Comparison of ENCODE assay signal across 9 mouse cellular contexts in genomic region chr6:45323505-45323904, GRCm38 (mm10).
A peak's percentile ranks its signal among the peaks of the same experiment; 100 is the strongest.
DNase-seq lines count a peak whose midpoint lies in the region; ATAC-seq and TF ChIP-seq lines count a peak whose summit lies in the region.
"Had no signal": no experiment of that assay in that cellular context is flagged by ENCODE, and none has a peak within 500 bp of the region (broad histone marks: within the 10 kb centered on the region; RNA-seq: fewer than 3 reads in every experiment).

No protein-coding gene starts in this region.

- peak; percentile 20 for DNase-seq in cerebellum, adult 11 months
- DNase-seq in layer of hippocampus, adult 11-12 months (ENCODE audit: low spot score) = peak; percentile 42
- DNase-seq in layer of hippocampus, adult 9-11 months = no peak
- peak; percentile 36 for DNase-seq in hindbrain, postnatal 0 days (ENCODE audit: low spot score)
- DNase-seq in lung, postnatal 0 days (ENCODE audit: low spot score) = peak; percentile 8
- peak; percentile 25 for DNase-seq in thymus, postnatal 0 days (ENCODE audit: low spot score)
- DNase-seq: liver, embryonic 13.5 days had no signal

- TF ChIP-seq POLR2A in bone marrow, adult 2 months (IDR thresholded peaks at IDR 0.05; ENCODE audit: borderline replicate concordance, control insufficient read depth, low read depth, low read length) = no peak

- H3K4me1 ChIP-seq in bone marrow, adult 2 months (ENCODE audit: control insufficient read depth, insufficient read depth, low read length) = no peaks in the 10 kb centered on the region
- no peaks in the 10 kb centered on the region for H3K4me1 ChIP-seq in hindbrain, postnatal 0 days (ENCODE audit: insufficient read depth, low read length)
- no peaks in the 10 kb centered on the region for H3K4me1 ChIP-seq in lung, postnatal 0 days (ENCODE audit: insufficient read depth, low read depth, low read length)
- H3K4me1 ChIP-seq: liver, embryonic 13.5 days had no signal

- H3K9ac ChIP-seq in hindbrain, postnatal 0 days (replicated peaks; ENCODE audit: low read length) = no peak overlapping the region
- no peak overlapping the region for H3K9ac ChIP-seq in lung, postnatal 0 days (replicated peaks; ENCODE audit: low read depth)
- H3K9ac ChIP-seq: liver, embryonic 13.5 days had no signal

- no peak for ATAC-seq in cerebellum, adult (ENCODE audit: insufficient number of reproducible peaks, low FRiP score, low TSS enrichment)
- ATAC-seq in hindbrain, postnatal 0 days = no peak
- no peak for ATAC-seq in lung, postnatal 0 days

- H3K4me2 ChIP-seq in hindbrain, postnatal 0 days (ENCODE audit: low read depth, low read length) = no peak overlapping the region
- H3K4me2 ChIP-seq in lung, postnatal 0 days (replicated peaks; ENCODE audit: low read depth, low read length) = no peak overlapping the region
- H3K4me2 ChIP-seq: liver, embryonic 13.5 days had no signal

- no peaks in the 10 kb centered on the region for H3K27me3 ChIP-seq in hindbrain, postnatal 0 days (ENCODE audit: insufficient read depth, low read length)
- H3K27me3 ChIP-seq in lung, postnatal 0 days (replicated peaks; ENCODE audit: insufficient read depth, low read length) = no peaks in the 10 kb centered on the region
- H3K27me3 ChIP-seq: liver, embryonic 13.5 days had no signal

- no peaks in the 10 kb centered on the region for H3K9me3 ChIP-seq in hindbrain, postnatal 0 days (ENCODE audit: low read length)
- H3K9me3 ChIP-seq in lung, postnatal 0 days (ENCODE audit: low read length) = no peaks in the 10 kb centered on the region
- H3K9me3 ChIP-seq: liver, embryonic 13.5 days had no signal

- no peak for TF ChIP-seq EP300 in lung, postnatal 0 days (IDR thresholded peaks at IDR 0.05)

- TF ChIP-seq CTCF in bone marrow, adult 2 months (IDR thresholded peaks at IDR 0.05; ENCODE audit: control insufficient read depth, insufficient read depth, low read length) = peak; percentile 46; the same call in 1 of the 2 replicates
- peak; percentile 74 for TF ChIP-seq CTCF in hindbrain, postnatal 0 days (IDR thresholded peaks at IDR 0.05; ENCODE audit: low read depth)
- peak; percentile 69 for TF ChIP-seq CTCF in lung, postnatal 0 days (IDR thresholded peaks at IDR 0.05)

- 3% methylated on average over 2 of the region's 2 CpGs for WGBS in bone marrow, adult 2 months
- 9% methylated on average over 2 of the region's 2 CpGs for WGBS in hindbrain, postnatal 0 days
- 0% methylated on average over 2 of the region's 2 CpGs for WGBS in lung, postnatal 0 days

- no peak overlapping the region for H3K27ac ChIP-seq in bone marrow, adult 2 months (ENCODE audit: control insufficient read depth, insufficient read depth, low read depth, low read length, poor library complexity)
- no peak overlapping the region for H3K27ac ChIP-seq in hindbrain, postnatal 0 days
- no peak overlapping the region for H3K27ac ChIP-seq in lung, postnatal 0 days (ENCODE audit: low read length)
- H3K27ac ChIP-seq: liver, embryonic 13.5 days had no signal

- no peak overlapping the region for H3K4me3 ChIP-seq in bone marrow, adult 2 months (replicated peaks; ENCODE audit: control insufficient read depth, low read depth, low read length)
- no peak overlapping the region for H3K4me3 ChIP-seq in hindbrain, postnatal 0 days (ENCODE audit: low read length)
- H3K4me3 ChIP-seq in lung, postnatal 0 days (ENCODE audit: low read depth, low read length) = no peak overlapping the region
- H3K4me3 ChIP-seq: liver, embryonic 13.5 days had no signal

- no peaks in the 10 kb centered on the region for H3K36me3 ChIP-seq in hindbrain, postnatal 0 days (ENCODE audit: insufficient read depth, low read length)
- H3K36me3 ChIP-seq in lung, postnatal 0 days (ENCODE audit: insufficient read depth, low read length) = no peaks in the 10 kb centered on the region
- H3K36me3 ChIP-seq: liver, embryonic 13.5 days had no signal
